Mouse (Mus musculus) ES-Bruce4 (cell line): Measurements from ENCODE around the gene Ccdc80. TPM values are rescaled to one million over a fixed set of nuclear protein-coding genes. Genes with fewer than 3 reads are reported as not detected.

Experiments used
- H3K27ac ChIP-seq: 2 replicates; pipeline ENCODE4 v1.5.1; 2012; ENCODE audit warnings: low read length, inconsistent platforms; ENCODE audit not compliant: insufficient read depth
- H3K27me3 ChIP-seq: 2 replicates; pipeline ENCODE4 v1.6.1; 2012; ENCODE audit warnings: mild to moderate bottlenecking, low read length, inconsistent platforms; ENCODE audit not compliant: control insufficient read depth, poor library complexity, insufficient read depth, severe bottlenecking
- H3K36me3 ChIP-seq: 2 replicates; pipeline ENCODE4 v1.6.1; 2012; ENCODE audit warnings: inconsistent platforms, mild to moderate bottlenecking, low read length, moderate library complexity; ENCODE audit not compliant: control insufficient read depth, poor library complexity, insufficient read depth, severe bottlenecking
- H3K4me1 ChIP-seq: one replicate; pipeline ENCODE4 v1.8.1; 2011; ENCODE audit warnings: low read length; ENCODE audit not compliant: control insufficient read depth, insufficient read depth
- H3K4me3 ChIP-seq: 2 replicates; pipeline ENCODE4 v1.5.1; 2011; ENCODE audit warnings: low read depth, mild to moderate bottlenecking, low read length
- H3K9ac ChIP-seq: 2 replicates; pipeline ENCODE4 v1.6.1; 2012; ENCODE audit warnings: low read depth, mild to moderate bottlenecking, inconsistent platforms; ENCODE audit not compliant: poor library complexity, severe bottlenecking
- H3K9me3 ChIP-seq: replicated peaks from 2 replicates; pipeline ENCODE4 v1.6.1; 2012; ENCODE audit warnings: mild to moderate bottlenecking, low read length, inconsistent platforms; ENCODE audit not compliant: control insufficient read depth, poor library complexity, insufficient read depth, severe bottlenecking
- CTCF ChIP-seq: IDR thresholded peaks from one replicate; pipeline ENCODE4 v1.8.1; 2011; ENCODE audit warnings: low read depth, low read length
- EP300 ChIP-seq: IDR thresholded peaks from 2 replicates; pipeline ENCODE4 v1.6.1; 2011; ENCODE audit warnings: low read depth, low read length; ENCODE audit not compliant: insufficient read depth
- POLR2A ChIP-seq: IDR thresholded peaks from one replicate; pipeline ENCODE4 v1.8.1; 2011; ENCODE audit warnings: low read length; ENCODE audit not compliant: insufficient read depth
- polyA plus RNA-seq: library from polyadenylated mRNA; stranded (reverse); fragments of >200 nt; gene quantifications from 2 replicates; pipeline ENCODE4 v1.2.4, GENCODE M21; 2011; ENCODE audit warnings: low read depth; ENCODE audit not compliant: missing spikeins, insufficient read depth, insufficient read length

The Ccdc80 gene
- 6.4 and 11.3 TPM in 2 replicates for polyA plus RNA-seq

- H3K9ac ChIP-seq: no peak within 1 kb of the TSS
- H3K36me3 ChIP-seq: no peaks in the 10 kb centered on the region
- no peaks in the 10 kb centered on the region for H3K27me3 ChIP-seq
- no peak within 1 kb of the TSS for H3K27ac ChIP-seq
- no peak within 1 kb of the TSS for H3K4me3 ChIP-seq
- H3K9me3 ChIP-seq: no peaks in the 10 kb centered on the region
- H3K4me1 ChIP-seq: no peaks in the 10 kb centered on the region
- TF ChIP-seq POLR2A (no peak), CTCF (no peak), EP300 (no peak)
Observed at GRCm38 (mm10) chr16:45093137-45093731, at the start of gene Ccdc80. Gene Ccdc80, plus strand, starts transcription at chr16:45093402.

GRCm38 (mm10) chr16:45044844-45045243 is 48.4 kb upstream of the Ccdc80 start:
- H3K9ac ChIP-seq: no peak overlapping the region

DNA sequence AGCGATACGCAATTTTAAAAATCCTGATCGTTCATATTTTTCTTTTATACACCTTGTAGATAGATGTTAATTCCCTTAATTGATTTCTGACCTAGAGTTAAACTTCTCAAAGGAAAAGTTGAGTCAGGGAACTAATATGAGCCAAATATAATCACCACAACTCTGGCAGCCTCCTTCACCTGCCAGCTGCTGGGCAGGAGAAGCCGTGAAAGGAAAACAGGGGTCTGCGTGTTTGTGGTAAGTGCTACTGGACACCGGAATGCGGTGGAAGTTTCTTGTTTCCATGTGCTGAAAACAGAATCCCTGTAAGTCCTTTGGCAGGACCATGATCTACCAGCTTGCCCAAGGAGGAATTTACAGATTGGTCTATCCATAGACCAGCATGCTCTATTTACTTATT is 36.0 kb upstream of the Ccdc80 start:
- no peak overlapping the region for H3K4me3 ChIP-seq
- no peaks in the 10 kb centered on the region for H3K27me3 ChIP-seq
- H3K4me1 ChIP-seq: no peaks in the 10 kb centered on the region
- no peaks in the 10 kb centered on the region for H3K9me3 ChIP-seq
- no peak overlapping the region for H3K9ac ChIP-seq
- H3K36me3 ChIP-seq: no peaks in the 10 kb centered on the region
- TF ChIP-seq CTCF: no peak
- no peak for TF ChIP-seq POLR2A
- TF ChIP-seq EP300: no peak
- H3K27ac ChIP-seq: no peak overlapping the region

More at GRCm38 (mm10) chr16:45044844-45045243, 48.4 kb upstream of the Ccdc80 start:
- Histone ChIP-seq H3K9me3 (no peaks in the 10 kb centered on the region), H3K27me3 (no peaks in the 10 kb centered on the region), H3K4me3 (no peak overlapping the region), H3K36me3 (no peaks in the 10 kb centered on the region), H3K27ac (no peak overlapping the region), H3K4me1 (no peaks in the 10 kb centered on the region)
- no peak for TF ChIP-seq CTCF
- TF ChIP-seq EP300: no peak
- TF ChIP-seq POLR2A: no peak

DNA sequence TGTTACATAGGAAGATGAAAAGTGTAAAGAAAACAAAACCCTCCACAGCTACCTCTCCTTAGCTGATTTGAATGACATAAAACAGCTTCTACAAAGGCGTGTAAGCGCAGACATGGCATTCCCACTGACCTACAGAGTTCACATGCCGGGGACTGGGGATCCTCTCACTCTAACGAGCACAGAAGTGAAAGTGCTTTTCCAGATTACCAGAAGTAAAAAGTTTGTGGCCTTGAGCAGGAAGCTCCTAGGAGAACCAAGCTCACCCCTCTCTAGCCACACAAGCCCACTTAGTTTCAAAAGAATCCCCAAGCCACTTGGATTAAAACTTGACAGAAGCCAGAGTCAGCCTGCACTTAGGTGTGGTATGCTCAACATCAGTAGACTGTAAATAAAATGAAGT is 35.3 kb upstream of the Ccdc80 start:
- Histone ChIP-seq H3K4me3 (no peak overlapping the region), H3K27me3 (no peaks in the 10 kb centered on the region), H3K36me3 (no peaks in the 10 kb centered on the region), H3K9ac (no peak overlapping the region), H3K4me1 (no peaks in the 10 kb centered on the region), H3K27ac (no peak overlapping the region), H3K9me3 (no peaks in the 10 kb centered on the region)
- TF ChIP-seq EP300: no peak
- TF ChIP-seq POLR2A: no peak
- TF ChIP-seq CTCF: no peak

DNA sequence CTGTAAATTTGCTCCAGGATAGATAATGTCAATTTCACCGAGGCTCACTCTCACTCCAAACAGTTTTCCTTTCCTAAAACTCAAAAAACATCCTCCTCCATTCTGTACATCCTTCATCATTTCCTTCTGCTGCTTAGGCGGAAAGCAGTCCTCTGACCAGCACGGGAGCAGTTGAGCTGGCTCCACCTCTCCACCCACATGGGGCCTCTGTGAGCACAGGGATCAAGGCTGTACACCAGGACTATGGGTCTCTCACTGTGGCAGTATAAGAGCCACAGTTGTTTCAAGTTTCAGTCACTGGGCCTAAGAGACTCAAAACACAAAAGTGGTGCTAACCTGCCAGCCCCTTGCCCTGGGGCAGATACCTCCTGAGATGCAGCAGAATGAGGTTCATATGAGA is 32.1 kb upstream of the Ccdc80 start:
- Histone ChIP-seq H3K36me3 (no peaks in the 10 kb centered on the region), H3K9me3 (no peaks in the 10 kb centered on the region), H3K27me3 (no peaks in the 10 kb centered on the region), H3K27ac (no peak overlapping the region), H3K4me1 (no peaks in the 10 kb centered on the region), H3K4me3 (no peak overlapping the region), H3K9ac (no peak overlapping the region)
- TF ChIP-seq EP300: no peak
- TF ChIP-seq POLR2A: no peak
- TF ChIP-seq CTCF: no peak

DNA sequence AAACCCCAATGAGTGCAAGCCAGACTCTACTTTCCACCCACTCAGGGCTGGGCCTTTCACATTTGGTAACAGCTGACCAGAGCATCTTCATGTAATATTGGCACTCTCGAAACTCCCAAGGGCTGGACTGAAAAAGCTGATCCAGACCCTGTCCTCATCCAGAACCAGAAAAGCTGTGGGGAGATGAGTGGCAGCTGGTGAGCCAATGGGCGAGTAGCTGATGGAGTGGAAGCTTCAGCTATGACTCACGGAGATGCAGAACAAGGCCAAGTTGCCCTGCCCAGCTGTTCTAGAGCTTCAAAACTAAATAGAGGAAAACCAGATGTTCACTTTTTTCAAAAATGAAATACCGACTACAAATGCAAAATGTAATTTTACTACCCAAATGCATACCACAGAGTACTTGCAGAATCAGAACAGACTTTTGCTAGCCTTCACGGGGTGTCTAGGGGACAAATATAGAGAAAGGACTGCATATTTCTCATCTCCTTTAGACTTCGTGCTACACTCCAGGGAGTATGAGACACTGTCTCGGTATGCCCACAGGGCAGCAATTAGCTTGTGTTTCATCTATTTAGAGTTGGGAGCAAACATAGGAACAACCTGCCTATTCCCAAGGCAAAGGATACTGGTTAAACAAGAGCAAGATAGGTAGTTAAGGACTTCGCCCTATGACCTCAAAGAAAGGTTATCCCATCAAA is 22.7 kb upstream of the Ccdc80 start:
- Histone ChIP-seq H3K4me1 (no peaks in the 10 kb centered on the region), H3K27me3 (no peaks in the 10 kb centered on the region), H3K9me3 (no peaks in the 10 kb centered on the region), H3K4me3 (no peak overlapping the region), H3K36me3 (no peaks in the 10 kb centered on the region), H3K9ac (no peak overlapping the region), H3K27ac (no peak overlapping the region)
- TF ChIP-seq CTCF: no peak
- no peak for TF ChIP-seq EP300
- no peak for TF ChIP-seq POLR2A
